Mouse (Mus musculus) spleen, embryonic (tissue): ENCODE results near the gene Myo1a.

Source experiments
- CTCF ChIA-PET: fragments of 350-600 bp; sonication (Branson Sonifier 250); formaldehyde crosslinking; loops from one replicate; lab custom pipeline; 2022; lab: Charles Lee

Myo1a gene

DNA sequence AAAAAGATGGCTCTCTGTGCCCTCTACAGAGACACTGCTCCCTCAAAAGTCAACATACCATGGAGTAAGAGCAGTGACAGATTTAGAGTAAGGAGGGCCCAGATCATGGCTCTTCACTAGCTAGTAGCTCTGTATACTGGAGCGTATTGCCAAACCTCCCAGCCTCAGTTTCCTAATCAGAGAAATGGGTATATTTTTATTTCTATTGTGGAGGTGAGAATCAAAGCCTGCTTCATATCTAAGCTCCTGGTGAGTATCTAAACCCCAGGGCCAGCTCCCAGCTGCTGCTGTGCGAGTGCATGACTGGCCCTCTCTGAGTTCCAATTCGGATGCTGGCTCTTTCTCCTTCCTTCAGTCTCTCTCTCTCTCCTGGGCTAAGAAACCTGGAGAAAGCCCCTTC, 19.2 kb downstream of the Myo1a start, which contains the start of gene Tac2:
Tac2 (plus strand) TSS at position 301 of the 400 bp plus-strand sequence.
- CTCF ChIA-PET: interaction anchor here (0.6 kb wide), 1 partner anchor 156 kb away, joined by 4 read pairs; no protein-coding TSS in a partner anchor

- CTCF ChIA-PET: no interaction called here
Measured at GRCm38 (mm10) chr10:127725136-127725535, 20.2 kb downstream of the Myo1a start.

DNA sequence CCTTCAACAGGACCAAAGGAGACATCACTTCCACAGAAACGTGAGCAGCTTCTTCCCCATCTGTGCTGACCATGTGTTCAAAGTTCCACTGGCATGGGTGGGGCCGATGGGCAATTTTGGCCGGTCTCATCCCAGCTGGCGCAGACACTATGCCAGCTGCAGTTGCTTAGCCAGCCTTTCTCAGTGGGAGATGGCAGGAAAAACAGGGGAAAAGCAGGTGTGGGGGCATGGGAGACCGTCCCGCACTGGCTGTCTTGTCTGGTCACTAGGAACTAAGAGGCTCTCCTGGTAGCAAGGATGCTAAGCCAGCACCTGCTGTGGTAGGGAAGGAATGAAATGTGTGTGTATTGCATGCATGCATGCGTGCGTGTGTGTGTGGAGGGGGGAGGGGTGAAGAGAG, 23.5 kb downstream of the Myo1a start:
- CTCF ChIA-PET: no interaction called here

DNA sequence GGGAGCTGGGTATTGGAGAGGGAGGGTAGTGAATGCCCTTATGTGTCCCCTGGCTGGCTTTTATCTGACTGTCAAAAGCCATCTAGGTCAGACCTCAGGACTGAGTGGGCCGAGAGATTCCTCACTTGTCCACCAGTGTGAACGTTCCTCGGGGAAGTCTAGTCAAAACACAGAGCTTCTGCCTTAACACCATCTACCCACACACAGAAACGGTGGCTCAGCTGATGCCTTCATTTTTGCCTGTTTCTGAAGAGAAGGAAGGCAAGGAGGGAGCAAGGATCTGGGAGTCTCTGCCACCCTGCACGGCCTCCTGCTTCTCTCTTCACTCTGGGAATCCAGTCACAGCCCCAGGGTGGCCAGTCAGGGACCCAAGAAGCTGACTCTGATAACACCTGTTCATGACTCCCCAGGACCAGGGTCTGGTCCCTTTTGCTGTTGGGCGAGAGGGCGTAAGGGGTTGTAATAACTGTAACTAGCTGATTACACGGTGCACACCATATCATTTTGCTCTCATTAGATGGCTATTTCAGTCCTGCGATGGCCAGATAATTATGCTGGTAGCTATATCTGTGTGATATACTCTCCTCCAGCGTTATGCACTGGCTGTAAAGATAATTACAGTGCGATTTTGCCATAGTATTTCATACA, 25.4 kb downstream of the Myo1a start:
- CTCF ChIA-PET: no interaction called here

GRCm38 (mm10) chr10:127730933-127731310, 26.0 kb downstream of the Myo1a start:
- CTCF ChIA-PET: no interaction called here

GRCm38 (mm10) chr10:127731397-127731796, 26.4 kb downstream of the Myo1a start:
- CTCF ChIA-PET: no interaction called here

- CTCF ChIA-PET: no interaction called here
Measured at GRCm38 (mm10) chr10:127734434-127734833, 29.5 kb downstream of the Myo1a start.

DNA sequence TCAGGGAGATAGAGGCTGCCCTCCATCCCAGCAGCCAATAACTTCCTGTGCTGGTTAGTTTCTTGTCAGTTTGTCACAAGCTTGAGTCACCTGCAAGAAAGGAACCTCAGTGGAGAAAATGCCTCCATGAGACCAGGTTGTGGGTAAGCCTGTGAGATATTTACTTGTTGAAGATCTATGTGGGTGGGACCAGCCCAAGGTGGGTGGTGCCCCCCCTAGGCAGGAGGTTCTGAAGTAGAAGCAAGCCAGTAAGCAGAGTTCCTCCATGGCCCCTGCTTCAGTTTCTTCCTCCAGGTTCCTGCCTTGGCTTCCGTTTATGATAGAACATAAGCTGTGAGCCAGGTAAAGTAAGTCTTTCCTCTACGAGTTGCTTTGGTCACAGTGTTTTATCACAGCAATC, 31.3 kb downstream of the Myo1a start:
- CTCF ChIA-PET: interaction anchor here (0.6 kb wide), 2 partner anchors 64 to 825 kb away, joined by 3 to 4 read pairs; no protein-coding TSS in a partner anchor

DNA sequence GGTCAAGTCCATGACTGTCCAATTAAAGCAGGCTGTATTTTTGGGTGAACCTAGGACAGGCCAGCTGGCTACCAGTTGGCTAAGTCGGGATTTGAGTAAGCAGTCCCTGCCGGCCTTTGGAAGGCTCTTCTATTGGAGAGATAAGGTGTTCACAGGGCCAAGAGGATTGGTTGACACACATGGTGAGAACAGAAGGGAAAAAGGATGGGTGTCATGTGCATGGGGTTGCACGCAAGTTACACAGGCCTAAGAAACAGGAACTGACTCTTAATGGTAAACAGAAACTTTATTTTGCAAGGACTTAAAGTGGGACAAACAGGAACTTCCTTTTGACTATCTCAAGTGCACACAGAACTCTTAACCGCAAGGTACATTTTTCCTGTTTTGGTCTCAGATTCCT, 31.9 kb downstream of the Myo1a start:
- CTCF ChIA-PET: interaction anchor here (0.6 kb wide), 1 partner anchor 825 kb away, joined by 3 read pairs; no protein-coding TSS in a partner anchor

GRCm38 (mm10) chr10:127737552-127737951, 32.6 kb downstream of the Myo1a start:
- CTCF ChIA-PET: interaction anchor here (0.6 kb wide), 2 partner anchors 62 to 113 kb away, joined by 4 to 14 read pairs; no protein-coding TSS in a partner anchor

- CTCF ChIA-PET: interaction anchor here (0.6 kb wide), 1 partner anchor 63 kb away, joined by 14 read pairs; no protein-coding TSS in a partner anchor
Measured at GRCm38 (mm10) chr10:127738151-127738882, 33.3 kb downstream of the Myo1a start.

DNA sequence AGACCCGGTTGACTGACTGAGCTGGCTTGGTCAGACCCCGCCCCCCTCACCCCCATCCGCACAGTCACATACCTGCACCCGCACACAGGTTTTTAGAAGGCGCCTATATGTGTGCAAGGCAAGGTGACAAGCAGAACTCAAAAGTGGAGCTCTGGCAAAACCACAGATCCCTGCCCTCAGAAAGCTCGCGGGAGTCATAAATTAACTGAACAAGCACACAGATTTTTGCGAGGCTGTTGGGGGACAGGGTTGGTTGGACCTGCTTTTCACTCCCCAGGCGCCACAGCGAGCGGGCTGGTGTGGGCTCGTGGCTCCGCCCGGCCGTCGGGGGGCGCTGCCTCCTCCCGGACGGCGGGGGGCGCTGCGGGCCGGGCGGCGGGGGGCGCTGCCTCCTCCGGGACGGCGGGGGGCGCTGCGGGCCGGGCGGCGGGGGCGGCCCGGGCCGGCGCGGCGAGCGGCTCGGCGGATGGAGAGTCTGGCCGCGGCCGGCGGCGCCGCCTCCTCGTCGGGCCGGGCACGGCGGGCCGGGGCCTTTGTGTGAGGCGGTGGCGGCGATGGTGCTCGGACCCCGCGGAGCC, 34.2 kb downstream of the Myo1a start, which contains the start of gene Zbtb39:
Zbtb39 (plus strand) TSS at position 456 of the 578 bp plus-strand sequence.
- CTCF ChIA-PET: interaction anchor here (0.6 kb wide), 1 partner anchor 118 kb away, joined by 3 read pairs; no protein-coding TSS in a partner anchor

- CTCF ChIA-PET: interaction anchor here (0.6 kb wide), 1 partner anchor 118 kb away, joined by 3 read pairs; no protein-coding TSS in a partner anchor
Measured at GRCm38 (mm10) chr10:127739661-127740161, 34.7 kb downstream of the Myo1a start.

DNA sequence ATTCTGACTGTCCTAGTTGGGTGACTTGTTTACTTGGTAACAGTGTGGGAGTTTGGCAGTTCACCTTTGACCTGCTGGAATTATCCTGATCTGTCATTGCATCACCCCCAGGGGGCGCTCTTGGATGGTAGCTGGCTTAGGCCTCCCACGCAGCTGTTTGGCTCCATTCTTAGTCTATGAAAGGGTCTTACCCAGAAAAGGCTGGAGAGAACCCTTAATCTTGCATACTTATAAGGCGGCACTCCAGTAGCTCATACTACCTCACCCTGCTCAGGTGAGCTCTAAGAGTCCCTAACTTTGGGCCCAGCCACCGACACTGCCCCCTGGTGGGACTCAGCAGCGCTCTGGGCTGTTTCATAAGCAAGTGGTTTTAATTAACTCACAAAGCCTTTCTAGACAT, 39.7 kb downstream of the Myo1a start:
- CTCF ChIA-PET: no interaction called here

GRCm38 (mm10) chr10:127745886-127746285, 40.9 kb downstream of the Myo1a start:
- CTCF ChIA-PET: interaction anchor here (0.6 kb wide), 2 partner anchors 338 to 529 kb away, joined by 3 read pairs; no protein-coding TSS in a partner anchor

GRCm38 (mm10) chr10:127747254-127747653, 42.3 kb downstream of the Myo1a start:
- CTCF ChIA-PET: interaction anchor here (0.6 to 1.1 kb wide), 2 partner anchors 79 to 105 kb away, joined by 3 to 4 read pairs; partner anchors contain the start of genes Nab2 and Stat6

- CTCF ChIA-PET: no interaction called here
Measured at GRCm38 (mm10) chr10:127748847-127749612, 44.1 kb downstream of the Myo1a start.

- CTCF ChIA-PET: no interaction called here
Measured at GRCm38 (mm10) chr10:127750136-127750777, 45.3 kb downstream of the Myo1a start.

- CTCF ChIA-PET: no interaction called here
Measured at GRCm38 (mm10) chr10:127751548-127751947, 46.6 kb downstream of the Myo1a start, which contains the start of gene Gpr182. Gene Gpr182, minus strand, starts transcription at chr10:127751732.

GRCm38 (mm10) chr10:127754566-127755166, 49.7 kb downstream of the Myo1a start:
- CTCF ChIA-PET: interaction anchor here (0.5 kb wide), 1 partner anchor 219 kb away, joined by 3 read pairs; no protein-coding TSS in a partner anchor
